Mouse (Mus musculus): ENCODE results near the gene Gmeb2.

Gene Gmeb2

GRCm38 (mm10) chr2:181287958-181288350, at the start of gene Gmeb2:
Gene Gmeb2, minus strand, starts transcription at chr2:181288035.
- DNase-seq, result peak; percentile 92 to 96

GRCm38 (mm10) chr2:181334023-181334422, 46.2 kb upstream of the Gmeb2 start:
- DNase-seq, result peak; percentile 76 to 85

GRCm38 (mm10) chr2:181332542-181332941, 44.7 kb upstream of the Gmeb2 start:
- DNase-seq, result no peak

GRCm38 (mm10) chr2:181326098-181326497, 38.3 kb upstream of the Gmeb2 start:
- DNase-seq, result no peak

- DNase-seq, result no peak
These were observed 34.3 kb upstream of the Gmeb2 start for GRCm38 (mm10) chr2:181322136-181322535.

- DNase-seq, result no peak
These were observed 32.3 kb upstream of the Gmeb2 start for GRCm38 (mm10) chr2:181320103-181320499.

- peak; percentile 87 to 88 for DNase-seq
These were observed 31.6 kb upstream of the Gmeb2 start, which contains the start of gene Rtel1 for GRCm38 (mm10) chr2:181319248-181320102. Gene Rtel1, plus strand, starts transcription at chr2:181319739.

GRCm38 (mm10) chr2:181314080-181314810, 26.4 kb upstream of the Gmeb2 start, which contains the start of gene Stmn3:
Gene Stmn3, minus strand, starts transcription at chr2:181314500.
- DNase-seq, result peak; percentile 90 to 94

- DNase-seq, result peak; percentile 71
These were observed 25.7 kb upstream of the Gmeb2 start for GRCm38 (mm10) chr2:181313344-181314079.

- no peak for DNase-seq
These were observed 25.1 kb upstream of the Gmeb2 start for GRCm38 (mm10) chr2:181313006-181313343.

GRCm38 (mm10) chr2:181312435-181312834, 24.6 kb upstream of the Gmeb2 start:
- peak; percentile 28 to 37 for DNase-seq

GRCm38 (mm10) chr2:181307144-181307804, 19.4 kb upstream of the Gmeb2 start:
- peak; percentile 61 to 73 for DNase-seq

GRCm38 (mm10) chr2:181304944-181305343, 17.1 kb upstream of the Gmeb2 start:
- DNase-seq, result no peak

- DNase-seq, result no peak
These were observed 14.2 kb upstream of the Gmeb2 start for GRCm38 (mm10) chr2:181302041-181302440.

- no peak for DNase-seq
These were observed 3.1 kb upstream of the Gmeb2 start for GRCm38 (mm10) chr2:181290937-181291336.

GRCm38 (mm10) chr2:181288691-181289090, 856 bp upstream of the Gmeb2 start:
- no peak for DNase-seq

- DNase-seq, result peak; percentile 91 to 93
These were observed 387 bp downstream of the Gmeb2 start for GRCm38 (mm10) chr2:181287338-181287957.

GRCm38 (mm10) chr2:181286629-181287337, 1.1 kb downstream of the Gmeb2 start:
- DNase-seq, result no peak

GRCm38 (mm10) chr2:181279968-181280367, 7.9 kb downstream of the Gmeb2 start:
- DNase-seq, result no peak

- DNase-seq, result no peak
These were observed 10.0 kb downstream of the Gmeb2 start for GRCm38 (mm10) chr2:181277866-181278265.

- DNase-seq, result no peak
These were observed 11.1 kb downstream of the Gmeb2 start for GRCm38 (mm10) chr2:181276766-181277165.
